Mouse (Mus musculus): ENCODE data around the gene Pigt.

DNA sequence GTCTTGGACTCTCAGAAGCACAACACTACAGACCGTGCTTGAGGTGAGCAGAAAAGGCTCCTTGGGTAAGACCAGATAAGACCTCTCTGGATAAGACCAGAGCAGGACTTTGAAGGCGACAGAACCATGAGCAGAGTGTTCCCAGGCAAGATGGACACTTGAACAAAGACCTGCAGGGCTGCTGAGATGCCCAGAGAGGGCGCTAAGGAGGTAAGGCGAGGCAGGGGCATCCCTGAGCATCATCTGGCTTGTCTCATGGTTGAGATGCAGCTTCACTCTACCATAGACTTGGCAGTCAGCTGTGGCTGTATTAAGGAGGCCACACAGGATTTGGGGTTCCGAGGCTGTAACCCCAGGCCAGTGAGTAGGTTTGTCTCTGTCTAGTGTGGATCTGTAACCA lies 2.0 kb downstream of the Pigt start:
- TF ChIP-seq FLI1 (IDR thresholded peaks at IDR 0.05; ENCODE audit: low read length) (no peak), GATA1 (IDR thresholded peaks at IDR 0.05; ENCODE audit: borderline replicate concordance, low read length) (no peak)

All from megakaryocyte, embryonic 14.5 days (primary cell).